Mouse (Mus musculus): ENCODE results near the gene Cldn9. TPM values are rescaled to one million over a fixed set of nuclear protein-coding genes. Genes with fewer than 3 reads are reported as not detected.
A peak's percentile ranks its signal among the peaks of the same experiment; 100 is the strongest.

The Cldn9 gene
- total and polyA plus RNA-seq, 3 experiments: 0.13 to 0.21 TPM; not detected in 1

GRCm38 (mm10) chr17:23651363-23651762 lies 32.5 kb downstream of the Cldn9 start:
- no peak for DNase-seq

GRCm38 (mm10) chr17:23645894-23646293 lies 37.9 kb downstream of the Cldn9 start:
- DNase-seq: no peak

- DNase-seq: peak; percentile 14
These were observed 39.0 kb downstream of the Cldn9 start, which contains the start of gene Mmp25 for GRCm38 (mm10) chr17:23644613-23645495. Mmp25 (minus strand) TSS chr17:23645277.

Other genes starting within 250 kb of the Cldn9 start
- gene Vmn2r117, start 204.3 kb downstream of the Cldn9 start, total RNA-seq (2021): not detected
- not detected in 2 replicates for gene Vmn2r117, start 204.3 kb downstream of the Cldn9 start, polyA plus RNA-seq (2012; rRNA removed)
- gene Zfp213, start 119.8 kb downstream of the Cldn9 start, total RNA-seq (2021): 10 to 100 TPM; 11.0 to 11.6 TPM
- gene Zfp213, start 119.8 kb downstream of the Cldn9 start, polyA plus RNA-seq (2012; rRNA removed): 25.5 and 28.1 TPM in 2 replicates
- gene Zfp13, start 84.5 kb downstream of the Cldn9 start, total RNA-seq (2021): 10 to 100 TPM in 1 of 2 experiments, 1 to 10 TPM in 1; 6.6 to 12.4 TPM
- gene Zfp13, start 84.5 kb downstream of the Cldn9 start, polyA plus RNA-seq (2012; rRNA removed): 25.1 and 25.4 TPM in 2 replicates
- not detected for gene Zscan10, start 83.2 kb downstream of the Cldn9 start, total RNA-seq (2021)
- 0.04 TPM in 1 of 2 replicates, not detected in the other for gene Zscan10, start 83.2 kb downstream of the Cldn9 start, polyA plus RNA-seq (2012; rRNA removed)
- gene Mmp25, start 38.7 kb downstream of the Cldn9 start, total RNA-seq (2021): under 1 TPM in 1 of 2 experiments, not detected in 1; 0.10 TPM
- 0.13 and 0.42 TPM in 2 replicates for gene Mmp25, start 38.7 kb downstream of the Cldn9 start, polyA plus RNA-seq (2012; rRNA removed)
- not detected for gene Bicdl2, start 23.5 kb downstream of the Cldn9 start, total RNA-seq (2021)
- not detected in 2 replicates for gene Bicdl2, start 23.5 kb downstream of the Cldn9 start, polyA plus RNA-seq (2012; rRNA removed)
- 100 to 1,000 TPM; 170 to 228 TPM for gene Hcfc1r1, start 10.4 kb downstream of the Cldn9 start, total RNA-seq (2021)
- gene Hcfc1r1, start 10.4 kb downstream of the Cldn9 start, polyA plus RNA-seq (2012; rRNA removed): 747 and 838 TPM in 2 replicates
- 10 to 100 TPM; 19.5 to 36.7 TPM for gene Thoc6, start 10.1 kb downstream of the Cldn9 start, total RNA-seq (2021)
- 28.1 and 30.6 TPM in 2 replicates for gene Thoc6, start 10.1 kb downstream of the Cldn9 start, polyA plus RNA-seq (2012; rRNA removed)
- 100 to 1,000 TPM; 147 to 270 TPM for gene Tnfrsf12a, start 6.6 kb downstream of the Cldn9 start, total RNA-seq (2021)
- gene Tnfrsf12a, start 6.6 kb downstream of the Cldn9 start, polyA plus RNA-seq (2012; rRNA removed): 83.4 and 96.8 TPM in 2 replicates
- not detected for gene Cldn6, start 4.8 kb downstream of the Cldn9 start, total RNA-seq (2021)
- not detected in 2 replicates for gene Cldn6, start 4.8 kb downstream of the Cldn9 start, polyA plus RNA-seq (2012; rRNA removed)
- gene 1520401A03Rik, start 38.8 kb upstream of the Cldn9 start, total RNA-seq (2021): 10 to 100 TPM in 1 of 2 experiments, 1 to 10 TPM in 1; 2.5 to 18.2 TPM
- 1.8 and 2.4 TPM in 2 replicates for gene 1520401A03Rik, start 38.8 kb upstream of the Cldn9 start, polyA plus RNA-seq (2012; rRNA removed)
- gene Pkmyt1, start 42.3 kb upstream of the Cldn9 start, total RNA-seq (2021): 1 to 10 TPM; 2.8 to 2.9 TPM
- gene Pkmyt1, start 42.3 kb upstream of the Cldn9 start, polyA plus RNA-seq (2012; rRNA removed): 21.8 and 23.1 TPM in 2 replicates
- 10 to 100 TPM in 1 of 2 experiments, 1 to 10 TPM in 1; 7.6 to 17.6 TPM for gene Paqr4, start 56.8 kb upstream of the Cldn9 start, total RNA-seq (2021)
- gene Paqr4, start 56.8 kb upstream of the Cldn9 start, polyA plus RNA-seq (2012; rRNA removed): 33.3 and 37.8 TPM in 2 replicates
- gene Kremen2, start 61.8 kb upstream of the Cldn9 start, total RNA-seq (2021): not detected
- 0.28 and 0.54 TPM in 2 replicates for gene Kremen2, start 61.8 kb upstream of the Cldn9 start, polyA plus RNA-seq (2012; rRNA removed)
- 10 to 100 TPM; 61.8 to 85.0 TPM for gene Flywch1, start 87.6 kb upstream of the Cldn9 start, total RNA-seq (2021)
- gene Flywch1, start 87.6 kb upstream of the Cldn9 start, polyA plus RNA-seq (2012; rRNA removed): 45.8 and 49.3 TPM in 2 replicates
- gene Flywch2, start 102.1 kb upstream of the Cldn9 start, total RNA-seq (2021): 1 to 10 TPM; 4.3 to 6.7 TPM
- 8.7 and 12.0 TPM in 2 replicates for gene Flywch2, start 102.1 kb upstream of the Cldn9 start, polyA plus RNA-seq (2012; rRNA removed)
- 100 to 1,000 TPM; 322 to 545 TPM for gene Srrm2, start 106.5 kb upstream of the Cldn9 start, total RNA-seq (2021)
- 1,031 and 1,277 TPM in 2 replicates for gene Srrm2, start 106.5 kb upstream of the Cldn9 start, polyA plus RNA-seq (2012; rRNA removed)
- gene Elob, start 145.1 kb upstream of the Cldn9 start, total RNA-seq (2021): 100 to 1,000 TPM; 447 to 451 TPM
- 513 and 552 TPM in 2 replicates for gene Elob, start 145.1 kb upstream of the Cldn9 start, polyA plus RNA-seq (2012; rRNA removed)
- not detected for gene Prss33, start 152.0 kb upstream of the Cldn9 start, total RNA-seq (2021)
- 0.10 and 0.24 TPM in 2 replicates for gene Prss33, start 152.0 kb upstream of the Cldn9 start, polyA plus RNA-seq (2012; rRNA removed)
- not detected for gene Prss32, start 159.8 kb upstream of the Cldn9 start, total RNA-seq (2021)
- gene Prss32, start 159.8 kb upstream of the Cldn9 start, polyA plus RNA-seq (2012; rRNA removed): 0.06 TPM in 1 of 2 replicates, not detected in the other
- under 1 TPM; 0.35 to 0.45 TPM for gene Prss41, start 160.1 kb upstream of the Cldn9 start, total RNA-seq (2021)
- gene Prss41, start 160.1 kb upstream of the Cldn9 start, polyA plus RNA-seq (2012; rRNA removed): 0.28 and 0.90 TPM in 2 replicates
- not detected for gene Prss21, start 184.0 kb upstream of the Cldn9 start, total RNA-seq (2021)
- gene Prss21, start 184.0 kb upstream of the Cldn9 start, polyA plus RNA-seq (2012; rRNA removed): not detected in 2 replicates
- not detected for gene Dcpp1, start 196.8 kb upstream of the Cldn9 start, total RNA-seq (2021)
- not detected in 2 replicates for gene Dcpp1, start 196.8 kb upstream of the Cldn9 start, polyA plus RNA-seq (2012; rRNA removed)
- gene Dcpp2, start 196.9 kb upstream of the Cldn9 start, total RNA-seq (2021): not detected
- not detected in 2 replicates for gene Dcpp2, start 196.9 kb upstream of the Cldn9 start, polyA plus RNA-seq (2012; rRNA removed)
- not detected for gene Dcpp3, start 233.4 kb upstream of the Cldn9 start, total RNA-seq (2021)
- not detected in 2 replicates for gene Dcpp3, start 233.4 kb upstream of the Cldn9 start, polyA plus RNA-seq (2012; rRNA removed)

All from adrenal gland, adult 2 months (tissue).